Mouse (Mus musculus): ENCODE results near the gene Hal.
"Not testable (repeated sequence)": the region's sequence is repeated elsewhere in the genome, so short reads cannot be mapped to it uniquely, and the experiment has no call there.

The Hal gene

DNA sequence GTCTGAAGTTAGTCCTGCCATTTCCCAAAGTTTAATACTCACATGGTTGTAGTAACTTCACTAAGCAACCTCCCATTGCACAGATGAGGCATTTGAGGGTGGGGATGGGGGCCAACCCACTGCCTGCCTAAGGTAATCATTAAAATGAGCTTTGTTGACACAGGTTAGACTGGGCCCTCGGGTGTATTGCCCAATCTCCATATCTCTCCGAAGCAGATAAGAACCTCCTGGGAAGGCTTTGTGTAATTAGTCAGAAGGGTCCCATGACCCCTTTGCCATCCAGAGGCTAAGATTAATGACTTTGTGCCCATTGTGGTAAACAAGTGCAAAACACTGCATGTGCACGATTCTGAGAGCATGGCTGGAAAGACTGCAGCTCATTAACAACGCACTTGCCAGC lies 29.2 kb downstream of the Hal start:
- no peak for DNase-seq

DNA sequence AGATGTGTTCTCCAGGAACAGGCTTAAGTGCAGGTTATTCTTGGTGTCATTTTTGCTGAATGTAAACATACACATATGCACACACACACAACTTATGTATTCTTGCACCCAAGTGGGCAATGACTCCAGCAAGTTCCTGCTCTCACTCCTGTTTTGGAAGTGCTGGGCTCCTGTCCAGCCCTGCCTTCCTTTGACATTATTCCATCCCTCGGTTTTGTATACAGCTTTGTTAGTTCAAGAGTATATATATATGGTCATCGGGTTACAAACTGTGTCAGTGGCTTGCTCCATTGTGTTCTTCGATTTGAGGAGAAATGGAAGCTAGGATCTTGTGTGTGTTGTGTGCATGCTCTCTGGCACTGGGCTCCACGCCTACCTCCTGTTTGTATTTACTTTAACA lies 29.6 kb downstream of the Hal start:
- DNase-seq = no peak

DNA sequence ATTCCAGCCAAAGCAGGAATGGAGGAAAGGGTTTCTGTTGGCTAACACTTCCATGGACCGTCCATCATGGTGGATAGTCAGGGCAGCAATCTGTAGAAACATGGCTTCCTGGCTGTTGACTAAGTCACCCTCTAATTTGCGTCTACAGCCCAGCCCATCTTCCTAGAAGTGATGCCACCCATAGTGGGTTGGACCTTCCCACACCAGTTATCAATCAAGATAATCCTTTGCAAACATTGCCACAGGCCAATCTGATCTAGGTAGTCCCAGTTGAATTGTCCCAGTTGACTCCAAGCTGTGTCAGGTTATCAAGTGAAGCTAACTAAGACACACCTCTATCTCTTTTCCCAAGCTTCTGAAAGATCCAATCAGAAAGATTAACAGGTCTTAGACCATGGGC lies 30.1 kb downstream of the Hal start:
- DNase-seq = no peak

DNA sequence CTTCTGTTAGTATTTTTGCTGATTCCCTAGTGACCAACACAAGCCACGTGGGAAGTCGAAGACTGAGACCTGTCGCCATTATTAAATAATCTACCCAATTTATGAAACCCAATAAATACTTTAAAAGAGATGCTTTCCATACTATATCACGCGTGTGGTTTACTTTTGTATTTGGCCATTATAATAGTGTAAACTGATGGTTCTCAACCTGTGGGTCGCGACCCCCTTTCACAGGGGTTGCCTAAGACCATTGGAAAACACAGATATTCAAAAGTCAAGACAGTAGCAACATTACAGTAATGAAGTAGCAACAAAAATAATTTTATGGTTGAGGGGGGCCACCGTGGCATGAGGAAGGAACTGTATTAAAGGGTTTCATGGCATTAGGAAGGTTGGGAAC lies 30.6 kb downstream of the Hal start:
- DNase-seq = no peak

DNA sequence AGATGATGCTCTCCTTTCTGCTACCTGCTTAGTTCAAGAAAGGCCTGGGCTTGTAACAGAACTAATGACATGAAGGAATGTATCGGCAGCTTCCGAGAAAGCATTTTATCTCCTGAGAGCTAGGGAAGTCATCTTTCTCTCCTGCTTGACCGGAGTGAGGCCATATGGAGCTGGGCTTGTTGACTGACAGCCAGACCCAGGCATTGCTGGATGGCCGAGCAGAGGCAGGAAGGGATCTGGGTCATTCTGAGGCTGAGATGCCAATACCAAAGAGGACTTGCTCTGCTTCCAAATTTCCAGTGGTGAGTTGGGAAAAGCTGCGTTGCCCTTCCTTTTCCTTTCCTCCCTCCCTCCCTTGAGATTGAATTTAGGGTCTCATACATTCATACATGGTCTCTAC lies 31.2 kb downstream of the Hal start:
- no peak for DNase-seq

DNA sequence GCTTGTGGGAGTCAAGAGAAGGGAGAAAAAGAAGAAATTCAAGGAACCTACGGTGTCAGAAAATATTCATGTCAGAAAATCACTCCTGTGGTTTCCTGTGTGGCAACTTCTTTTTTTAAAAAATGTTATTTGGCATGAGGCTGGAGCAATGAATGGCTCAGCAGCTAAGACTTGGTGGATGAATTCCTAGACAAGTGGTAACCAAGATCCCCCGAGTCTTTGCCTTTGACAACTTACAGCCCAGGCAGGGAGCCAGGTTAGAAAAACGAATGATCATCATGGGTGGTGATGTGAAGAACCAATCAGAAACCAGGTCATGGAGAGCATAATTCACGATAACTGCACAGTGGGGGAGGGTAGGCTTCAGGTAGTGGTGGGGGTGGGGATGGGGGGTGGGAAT lies 32.4 kb downstream of the Hal start:
- no peak for DNase-seq

DNA sequence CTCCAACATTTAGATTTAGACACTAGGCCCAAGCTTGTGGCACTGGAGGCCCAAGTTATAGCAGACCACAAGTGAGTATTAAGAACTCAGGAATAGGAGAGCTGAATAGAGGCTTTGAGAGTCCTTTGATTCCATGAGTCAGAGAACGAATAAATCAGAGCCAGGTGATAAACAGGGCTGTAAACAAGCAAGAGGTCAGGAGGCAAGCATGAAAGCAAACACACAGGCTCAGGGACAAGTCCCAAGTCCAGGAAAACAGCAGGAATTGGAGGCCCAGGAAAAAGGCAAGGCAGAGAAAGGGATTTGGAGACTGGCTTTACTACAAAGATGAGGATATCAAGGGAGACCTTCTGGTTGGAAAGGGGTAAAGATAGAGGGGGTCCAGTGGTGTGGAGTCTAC lies 36.8 kb downstream of the Hal start:
- DNase-seq = no peak

DNA sequence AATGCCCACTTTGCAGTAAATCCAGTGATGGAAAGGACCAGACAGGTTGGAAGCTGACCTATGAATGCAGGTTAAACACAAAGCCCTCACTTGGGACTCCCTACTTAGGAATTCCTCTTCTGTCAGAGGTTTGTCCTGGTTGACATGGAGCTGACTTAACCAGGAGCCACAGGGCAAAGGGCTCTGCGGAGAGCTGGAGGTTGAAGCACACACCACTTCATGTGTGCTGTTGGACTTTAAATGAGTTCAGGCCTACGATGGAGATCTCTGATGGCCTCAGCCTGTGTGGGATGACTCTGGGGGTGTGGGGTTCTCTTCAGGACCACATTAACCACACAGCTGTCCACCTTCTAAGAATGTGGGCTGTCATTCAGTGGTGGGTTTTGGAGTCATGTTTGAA lies 49.7 kb downstream of the Hal start:
- DNase-seq = no peak

DNA sequence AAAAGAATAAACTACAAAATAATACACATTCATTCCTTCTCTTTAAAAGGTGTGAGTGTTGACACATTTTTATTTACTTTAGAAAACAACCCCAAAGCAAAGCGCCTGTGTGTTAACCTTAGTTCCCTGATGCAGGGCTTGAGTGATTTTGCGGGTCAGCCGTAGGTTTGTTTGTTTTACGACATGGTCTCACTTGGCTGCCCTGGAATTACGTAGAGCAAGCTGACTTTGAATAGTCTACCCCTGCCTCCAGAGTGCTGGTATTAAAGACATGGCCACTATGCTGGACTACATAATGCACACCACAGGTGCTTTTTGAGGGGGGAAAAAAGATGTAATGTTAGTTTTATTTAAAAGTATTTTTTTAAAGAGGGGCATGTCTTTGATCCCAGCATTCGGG lies 50.2 kb downstream of the Hal start:
- DNase-seq = no peak

DNA sequence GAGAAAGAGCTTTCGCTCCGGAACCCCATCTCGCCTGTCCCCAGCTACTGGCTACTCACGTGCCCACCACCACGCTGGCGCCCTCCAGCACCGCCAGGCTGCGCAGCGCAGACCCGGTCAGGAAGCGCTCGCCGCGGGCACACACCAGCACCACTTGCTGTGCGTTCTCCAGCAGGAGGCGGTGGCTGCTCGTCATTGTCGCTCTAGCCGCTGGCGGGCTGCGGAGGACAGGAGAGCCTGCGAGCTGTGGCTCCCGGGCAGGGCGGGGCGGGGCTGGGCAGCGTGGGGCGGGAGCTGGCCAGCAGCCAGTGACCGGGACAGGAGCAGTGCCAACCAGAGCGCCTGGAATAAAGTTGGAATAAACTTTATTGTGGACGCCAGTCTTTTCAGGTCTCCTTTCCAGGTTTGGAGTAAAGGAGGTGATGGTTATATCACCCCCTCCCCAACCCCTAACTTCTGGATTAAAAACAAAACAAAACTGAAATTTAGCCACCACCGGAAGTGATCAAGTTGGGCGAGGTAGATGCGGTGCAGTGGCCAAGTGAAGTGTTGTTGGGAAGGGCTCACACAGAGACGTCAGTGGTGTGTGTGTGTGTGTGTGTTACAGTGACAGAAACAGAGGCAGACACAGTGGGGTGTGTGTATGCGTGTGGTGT lies 51.3 kb downstream of the Hal start, which contains the start of gene Amdhd1:
Gene Amdhd1 (minus strand): TSS at position 259 of the 656 bp plus-strand sequence.
- DNase-seq = peak; percentile 92 to 93

DNA sequence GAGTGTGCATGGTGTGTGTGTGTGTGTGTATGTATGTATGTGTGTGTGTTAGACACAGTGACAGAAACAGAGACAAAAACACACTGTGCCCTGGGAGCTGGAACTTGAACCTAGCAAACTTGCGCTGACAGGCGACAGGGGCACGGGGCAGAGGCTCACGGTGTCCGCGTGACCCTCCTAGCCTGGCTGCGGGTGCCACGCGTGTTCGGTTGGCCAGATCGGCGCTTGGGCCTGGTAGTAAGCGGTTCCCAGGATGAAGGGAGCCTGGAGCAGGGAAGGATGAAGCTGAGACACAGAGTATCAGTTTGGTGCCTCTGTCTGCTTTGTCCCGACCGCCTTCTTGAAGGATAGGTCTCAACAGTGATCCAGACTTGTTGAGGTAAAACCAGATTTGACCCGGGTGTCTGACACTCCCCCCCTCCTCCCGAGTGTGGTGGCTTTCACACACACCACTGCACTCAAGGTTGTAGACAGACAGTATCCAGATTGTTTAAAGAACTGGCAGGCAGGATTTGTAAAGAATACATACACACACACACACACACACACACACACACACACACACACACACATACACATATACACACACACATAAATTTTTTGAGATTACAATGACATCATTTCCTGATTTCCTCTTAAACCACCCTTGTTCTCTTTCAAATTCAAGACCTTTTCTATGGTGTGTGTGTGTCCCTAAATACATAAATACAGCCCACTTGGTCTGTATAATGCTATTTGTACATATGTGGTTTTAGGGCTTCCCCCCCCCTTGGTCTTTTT lies 52.1 kb downstream of the Hal start, which contains the start of gene Ccdc38:
Gene Ccdc38 (plus strand): TSS at position 202 of the 780 bp plus-strand sequence.
- DNase-seq = peak; percentile 13 to 41

DNA sequence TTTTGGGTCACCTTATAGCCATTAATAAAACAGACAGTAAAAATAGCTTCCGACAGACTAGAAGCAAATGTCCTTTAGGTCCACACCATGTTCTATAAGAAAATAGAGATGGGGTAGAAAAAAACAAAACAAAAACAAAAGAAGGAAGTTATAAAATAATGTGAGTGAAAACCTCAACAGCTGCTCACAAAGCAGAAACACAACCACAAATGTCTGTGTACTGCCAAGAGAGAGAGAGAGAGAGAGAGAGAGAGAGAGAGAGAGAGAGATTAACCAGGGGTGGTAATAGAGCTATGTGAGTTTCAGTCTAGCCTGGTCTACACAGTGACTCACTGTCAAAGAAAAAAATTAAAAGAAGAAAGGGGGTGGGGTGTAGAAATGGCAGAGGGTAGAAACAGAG lies 53.0 kb downstream of the Hal start:
- no peak for DNase-seq

DNA sequence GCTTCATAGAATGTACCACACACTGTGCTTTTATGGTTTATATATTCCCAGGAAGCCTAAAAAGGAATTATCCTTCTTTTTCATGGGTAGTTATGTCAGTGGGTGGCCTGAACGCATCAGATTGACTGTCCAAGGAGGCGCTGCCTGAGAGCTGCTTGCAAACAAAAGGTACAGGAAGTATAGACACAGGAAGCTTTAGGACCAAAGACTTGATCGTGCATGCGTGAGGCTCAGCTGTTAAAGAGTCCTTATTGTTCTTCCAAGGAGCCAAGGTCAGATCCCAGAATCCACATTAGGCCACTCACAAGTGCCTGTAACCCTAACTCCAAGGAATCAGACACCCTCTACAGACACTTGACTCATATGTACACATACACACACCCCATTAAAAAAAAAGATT lies 53.8 kb downstream of the Hal start:
- no peak for DNase-seq

DNA sequence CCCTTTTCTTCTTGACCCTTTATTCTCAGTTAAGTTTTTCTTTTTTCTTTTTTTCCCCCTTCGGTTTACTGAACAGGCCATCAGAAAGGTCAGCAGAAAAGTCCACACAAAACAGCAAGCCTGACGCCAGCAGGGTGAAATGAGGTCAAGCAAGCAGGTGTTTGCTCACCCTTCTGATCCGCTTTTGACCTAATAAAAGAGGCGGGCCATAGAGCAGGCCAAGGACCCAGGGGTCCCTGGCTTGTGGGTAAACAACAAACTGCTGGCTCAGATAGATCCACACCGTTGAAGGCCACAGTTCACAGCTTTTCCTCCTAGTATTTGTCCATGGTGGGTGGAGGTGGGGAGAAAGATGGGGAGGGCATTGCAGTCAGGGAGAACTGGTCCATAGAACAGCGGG lies 54.6 kb downstream of the Hal start:
- DNase-seq = no peak

DNA sequence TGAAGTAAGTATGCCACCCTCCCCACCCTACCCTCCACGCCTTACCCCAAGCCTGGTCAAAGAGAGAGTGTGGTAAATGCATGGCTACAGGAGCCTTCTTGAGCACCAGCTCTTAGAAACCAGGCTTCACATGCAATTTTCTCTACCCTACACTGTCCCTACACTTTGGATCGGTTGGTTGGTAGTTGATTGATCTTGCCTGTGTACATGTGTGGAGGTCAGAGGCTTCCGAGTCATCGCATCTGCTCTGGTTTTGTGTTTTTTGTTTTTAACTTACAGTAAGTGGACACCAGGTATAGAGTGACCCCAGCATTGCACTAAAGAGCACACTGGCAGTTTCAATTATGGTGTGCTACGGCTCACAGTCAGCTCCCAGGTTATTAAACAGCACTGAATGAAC lies 55.6 kb downstream of the Hal start:
- DNase-seq = no peak

DNA sequence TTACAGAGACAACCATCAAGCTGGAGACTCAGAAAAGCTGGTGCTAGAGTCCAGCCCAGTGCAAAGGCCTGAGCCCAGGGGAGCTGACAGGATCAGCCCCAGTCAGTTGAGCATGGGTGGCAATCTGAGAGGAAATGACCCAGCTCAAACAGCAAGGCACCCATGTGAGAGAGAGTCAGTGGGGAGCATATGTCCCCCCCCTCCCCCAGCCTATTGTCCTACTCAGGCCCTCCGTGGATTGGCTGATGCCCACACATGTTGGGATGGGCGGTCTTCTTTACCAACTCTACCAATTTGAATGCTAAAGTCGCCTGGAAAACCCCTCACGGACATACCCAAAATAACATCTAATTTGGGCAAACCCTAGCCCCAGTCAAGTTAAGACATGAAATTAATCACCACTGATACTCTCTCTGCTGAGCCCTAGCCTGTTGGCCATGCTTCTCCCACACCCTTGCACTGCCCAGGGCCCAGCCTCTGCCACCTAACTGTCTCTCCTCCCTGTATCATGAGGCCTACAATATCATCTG lies 59.2 kb downstream of the Hal start:
- DNase-seq = no peak

DNA sequence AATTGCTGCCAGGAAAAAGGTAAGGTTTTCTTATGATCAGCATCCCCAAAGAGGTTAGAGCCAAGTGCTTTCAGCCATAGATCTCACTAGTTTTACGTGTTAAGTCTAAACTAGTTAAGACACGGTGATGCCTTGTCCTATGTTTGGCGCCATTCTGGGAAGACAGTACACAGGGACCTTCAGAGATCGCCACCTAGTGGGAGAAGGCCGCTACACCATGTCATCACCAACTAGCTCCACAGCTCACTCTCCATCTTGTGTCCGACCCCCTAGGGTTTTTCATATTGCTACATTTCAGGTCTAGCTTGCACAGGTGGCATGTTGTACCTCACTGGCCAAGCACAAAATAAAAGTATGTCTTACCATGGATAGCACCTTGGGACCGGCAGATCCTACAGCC lies 60.4 kb downstream of the Hal start:
- DNase-seq = peak; percentile 63 to 82

DNA sequence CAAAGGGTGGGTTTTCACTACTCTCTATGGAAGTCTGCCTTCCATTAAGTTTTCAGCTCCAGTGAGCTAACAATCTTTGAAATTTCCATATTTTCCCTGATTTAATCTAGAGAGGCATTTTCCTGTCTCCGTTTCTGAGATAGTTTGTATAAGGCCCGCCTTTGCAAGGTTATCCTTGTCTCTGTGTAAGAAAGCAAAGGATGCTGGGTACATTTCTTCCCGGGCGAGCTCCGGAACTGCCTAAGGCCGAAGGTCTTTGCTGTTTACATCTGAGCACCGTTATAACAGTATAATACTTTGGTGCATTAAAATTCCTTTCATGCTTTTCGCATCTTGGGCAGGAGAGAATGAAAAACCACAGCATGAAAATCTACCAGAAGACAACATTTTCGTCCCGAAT lies 61.3 kb downstream of the Hal start:
- DNase-seq = no peak

DNA sequence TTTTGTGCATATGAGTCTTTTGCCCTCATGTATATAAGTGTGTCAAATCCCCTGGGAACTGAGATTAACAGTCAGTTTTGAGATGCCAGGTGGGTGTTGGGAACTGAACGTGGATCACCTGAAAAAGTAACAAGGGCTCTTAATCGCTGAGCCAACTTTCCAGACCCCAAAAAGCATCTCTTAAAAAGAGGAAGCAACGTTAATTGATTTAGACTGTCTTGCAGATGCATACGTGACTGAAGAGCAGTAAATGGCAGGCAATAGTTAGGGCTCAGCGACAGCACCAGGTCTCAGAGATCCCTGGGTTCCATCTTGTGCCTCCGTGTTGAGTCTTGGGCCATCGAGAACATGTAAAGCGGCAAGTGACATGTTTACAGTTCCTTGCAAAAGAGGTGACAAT lies 64.0 kb downstream of the Hal start:
- no peak for DNase-seq

DNA sequence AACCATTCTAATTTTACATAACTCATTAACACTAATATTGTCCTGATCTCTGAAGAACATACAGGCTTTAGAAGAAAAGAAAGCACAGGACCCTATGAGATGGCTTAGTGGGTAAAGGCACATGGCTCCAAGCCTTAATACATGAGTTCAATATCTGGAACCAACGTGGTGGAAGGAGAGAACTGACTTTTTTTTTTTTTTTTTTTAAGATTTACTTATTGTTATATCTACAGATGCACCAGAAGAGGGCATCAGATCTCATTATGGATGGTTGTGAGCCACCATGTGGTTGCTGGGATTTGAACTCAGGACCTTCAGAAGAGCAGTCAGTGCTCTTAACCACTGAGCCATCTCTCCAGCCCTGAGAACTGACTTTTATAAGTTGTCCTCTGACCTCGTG lies 69.4 kb downstream of the Hal start:
- not testable (repeated sequence) for DNase-seq

DNA sequence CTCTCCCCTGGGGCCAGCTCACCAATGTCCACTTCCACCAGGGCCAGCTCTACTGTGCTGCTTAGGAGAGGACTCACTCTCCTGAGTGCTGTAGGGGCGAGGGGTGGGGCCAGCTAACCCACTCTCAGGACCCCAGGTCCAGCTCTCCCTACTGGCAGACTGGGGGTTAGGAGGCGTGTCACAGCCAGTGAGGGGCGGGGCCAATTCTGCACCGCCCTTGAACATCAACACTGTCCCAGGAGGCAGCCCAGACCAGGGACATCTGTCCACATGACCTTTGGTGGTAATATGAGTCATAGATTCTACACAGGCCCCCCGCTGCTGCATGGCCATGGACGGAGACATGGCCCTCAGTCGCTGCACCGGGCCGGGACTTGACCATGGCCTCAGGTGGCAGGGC lies 71.2 kb downstream of the Hal start:
- no peak for DNase-seq

DNA sequence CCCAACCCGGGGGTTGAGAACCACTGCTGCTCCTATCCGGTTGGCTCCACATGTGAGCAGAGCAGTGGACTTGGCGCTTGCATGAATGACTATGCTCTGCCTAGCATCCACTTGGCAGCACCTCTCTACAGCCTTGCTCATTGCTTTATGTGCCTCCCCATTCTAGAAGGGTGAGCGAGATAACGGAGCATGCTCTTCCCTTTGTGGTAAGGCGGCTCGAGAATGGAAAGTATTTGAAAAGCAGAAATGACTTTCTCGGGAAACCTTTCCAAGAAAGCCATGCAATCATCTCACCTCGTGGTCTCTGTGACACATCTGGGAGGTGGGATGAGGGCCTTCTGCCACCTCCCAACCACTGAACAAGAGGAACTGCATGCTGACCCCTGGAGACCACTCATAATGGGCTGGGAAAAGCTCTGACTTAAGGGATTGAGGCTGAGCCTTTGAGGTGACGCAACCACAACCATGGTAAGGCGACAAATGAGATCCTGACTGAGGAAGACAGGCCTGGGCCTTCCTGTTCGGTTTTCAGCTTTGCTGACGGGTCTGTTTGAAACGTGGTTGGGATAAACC lies 76.0 kb downstream of the Hal start:
- DNase-seq = no peak

DNA sequence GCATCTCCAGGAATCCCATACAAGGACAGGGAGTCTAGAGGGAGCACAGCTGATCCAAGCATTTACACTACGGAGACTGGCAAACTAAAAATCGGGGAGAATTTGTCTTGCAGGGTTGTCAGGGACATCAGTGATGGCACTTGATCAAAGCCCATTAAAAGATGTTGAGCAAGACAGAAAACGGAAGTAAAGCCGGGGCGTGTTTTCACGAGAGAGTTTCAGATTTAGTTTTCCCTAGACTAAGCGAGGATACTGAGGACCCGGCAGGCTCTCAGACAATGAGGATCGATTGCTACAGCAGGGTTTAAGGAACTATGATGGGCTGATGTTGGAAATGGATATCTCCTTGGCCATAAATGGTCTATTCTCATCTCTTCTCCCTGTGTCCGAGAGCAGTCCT lies 78.5 kb downstream of the Hal start:
- no peak for DNase-seq
